Mouse (Mus musculus) thymus, adult 2 months (tissue): ENCODE measurements at regions not wholly inside any gene's neighbourhood (a gene's known extent, or its start where the extent isn't known, plus 50 kb on each side); places are given as distances from the start of the nearest gene placed in this dataset.

ENCODE experiments used
- DNase-seq: peaks from one replicate; pipeline ENCODE4 v3.0.0; 2021
- H3K27ac ChIP-seq: fragments of 200-500 bp; 2 replicates; pipeline ENCODE4 v1.5.1; 2012; ENCODE audit warnings: low read length, control low read depth; ENCODE audit not compliant: control insufficient read depth, insufficient read depth
- H3K27me3 ChIP-seq: fragments of 200-500 bp; 2 replicates; pipeline ENCODE4 v1.6.1; 2012; ENCODE audit warnings: mild to moderate bottlenecking, low read length, moderate library complexity, mixed read lengths; ENCODE audit not compliant: control insufficient read depth, insufficient read depth
- H3K36me3 ChIP-seq: fragments of 200-500 bp; 2 replicates; pipeline ENCODE4 v1.6.1; 2012; ENCODE audit warnings: mild to moderate bottlenecking, low read length, moderate library complexity; ENCODE audit not compliant: control insufficient read depth, insufficient read depth
- H3K4me1 ChIP-seq: fragments of 200-500 bp; replicated peaks from 2 replicates; pipeline ENCODE4 v1.6.1; 2012; ENCODE audit warnings: low read length; ENCODE audit not compliant: control insufficient read depth, insufficient read depth
- H3K4me3 ChIP-seq: fragments of 200-500 bp; 2 replicates; pipeline ENCODE4 v1.5.1; 2012; ENCODE audit warnings: mild to moderate bottlenecking, low read length, control low read depth, moderate library complexity; ENCODE audit not compliant: control insufficient read depth, insufficient read depth
- CTCF ChIP-seq: fragments of 200-500 bp; IDR thresholded peaks from 2 replicates; pipeline ENCODE4 v1.5.1; 2012; ENCODE audit warnings: mild to moderate bottlenecking, control low read depth, low read length, moderate library complexity, borderline replicate concordance; ENCODE audit not compliant: control insufficient read depth, poor library complexity, insufficient read depth; ENCODE audit errors: extremely low read depth
- POLR2A ChIP-seq: fragments of 200-500 bp; IDR thresholded peaks from 2 replicates; pipeline ENCODE4 v1.6.1; 2012; ENCODE audit warnings: mild to moderate bottlenecking, low read length, control low read depth, moderate library complexity; ENCODE audit not compliant: control insufficient read depth, poor library complexity, insufficient read depth; ENCODE audit errors: extremely low read depth
- WGBS: fragments of 180-500 bp; shearing (Covaris S2); methylation state at CpG from one replicate; pipeline ENCODE4 v1.1.7; 2018; 5-methylcytosine and 5-hydroxymethylcytosine counted together

- WGBS, result 87% methylated on average over 2 of the region's 2 CpGs
- TF ChIP-seq CTCF, result no peak
- no peak for TF ChIP-seq POLR2A
- H3K4me3 ChIP-seq, result no peak overlapping the region
- no peaks in the 10 kb centered on the region for H3K27me3 ChIP-seq
- no peak overlapping the region for H3K27ac ChIP-seq
- DNase-seq, result no peak
- no peaks in the 10 kb centered on the region for H3K4me1 ChIP-seq
- H3K36me3 ChIP-seq, result no peaks in the 10 kb centered on the region
These were observed 96.8 kb upstream of the Pfn2 start for GRCm38 (mm10) chr3:57944698-57945097.

DNA sequence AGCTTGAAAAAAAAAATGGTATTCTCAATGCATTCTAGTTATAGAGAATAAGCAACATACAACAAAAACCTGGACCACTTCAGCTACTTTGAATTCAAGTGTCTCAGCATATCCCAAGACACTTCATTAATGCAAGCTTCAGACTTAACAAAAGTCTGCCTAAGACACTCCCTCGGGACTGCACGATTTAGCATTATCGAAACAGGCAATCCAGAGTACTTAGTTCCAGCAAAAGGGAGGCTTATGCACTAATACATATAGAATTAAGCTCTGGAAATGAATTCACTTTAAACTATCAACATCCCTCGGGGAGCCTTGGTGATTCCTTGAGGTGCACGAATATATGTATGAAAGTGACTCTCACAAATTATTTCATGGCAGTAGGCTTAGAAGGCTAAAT lies 97.9 kb upstream of the Pfn2 start:
- Histone ChIP-seq H3K4me3 (no peak overlapping the region), H3K27ac (no peak overlapping the region), H3K36me3 (no peaks in the 10 kb centered on the region), H3K27me3 (no peaks in the 10 kb centered on the region), H3K4me1 (no peaks in the 10 kb centered on the region)
- WGBS, result 94% methylated on average over 5 of the region's 5 CpGs
- TF ChIP-seq CTCF (no peak), POLR2A (no peak)
- no peak for DNase-seq

GRCm38 (mm10) chr3:57947331-57947730 lies 99.5 kb upstream of the Pfn2 start:
- 90% methylated on average over 2 of the region's 2 CpGs for WGBS
- Histone ChIP-seq H3K36me3 (no peaks in the 10 kb centered on the region), H3K27me3 (no peaks in the 10 kb centered on the region), H3K4me3 (no peak overlapping the region), H3K27ac (no peak overlapping the region), H3K4me1 (no peaks in the 10 kb centered on the region)
- TF ChIP-seq POLR2A (no peak), CTCF (no peak)
- no peak for DNase-seq

DNA sequence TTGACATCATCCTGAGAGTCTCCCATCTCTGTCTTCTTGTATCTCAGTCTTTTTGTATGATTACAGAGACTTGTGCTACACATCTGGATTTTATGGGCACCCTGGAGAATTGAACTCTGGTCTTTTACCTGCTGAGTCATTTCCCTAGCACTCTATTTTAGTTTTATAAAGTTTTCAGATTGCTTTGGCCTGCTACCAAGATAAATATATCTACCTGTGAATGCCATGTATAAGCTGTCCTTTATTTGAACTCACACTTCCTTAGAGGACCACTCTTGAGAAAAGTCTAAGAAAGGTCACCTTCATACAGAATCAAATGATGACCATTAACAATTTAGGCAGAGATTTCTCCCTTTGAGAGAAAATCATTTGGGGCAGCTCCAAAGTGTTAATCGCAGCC lies 100.8 kb upstream of the Pfn2 start:
- Histone ChIP-seq H3K27me3 (no peaks in the 10 kb centered on the region), H3K4me3 (no peak overlapping the region), H3K4me1 (no peaks in the 10 kb centered on the region), H3K27ac (no peak overlapping the region), H3K36me3 (no peaks in the 10 kb centered on the region)
- no peak for TF ChIP-seq CTCF
- no peak for TF ChIP-seq POLR2A
- WGBS, result 94% methylated on average over 1 of the region's 1 CpGs
- DNase-seq, result no peak

DNA sequence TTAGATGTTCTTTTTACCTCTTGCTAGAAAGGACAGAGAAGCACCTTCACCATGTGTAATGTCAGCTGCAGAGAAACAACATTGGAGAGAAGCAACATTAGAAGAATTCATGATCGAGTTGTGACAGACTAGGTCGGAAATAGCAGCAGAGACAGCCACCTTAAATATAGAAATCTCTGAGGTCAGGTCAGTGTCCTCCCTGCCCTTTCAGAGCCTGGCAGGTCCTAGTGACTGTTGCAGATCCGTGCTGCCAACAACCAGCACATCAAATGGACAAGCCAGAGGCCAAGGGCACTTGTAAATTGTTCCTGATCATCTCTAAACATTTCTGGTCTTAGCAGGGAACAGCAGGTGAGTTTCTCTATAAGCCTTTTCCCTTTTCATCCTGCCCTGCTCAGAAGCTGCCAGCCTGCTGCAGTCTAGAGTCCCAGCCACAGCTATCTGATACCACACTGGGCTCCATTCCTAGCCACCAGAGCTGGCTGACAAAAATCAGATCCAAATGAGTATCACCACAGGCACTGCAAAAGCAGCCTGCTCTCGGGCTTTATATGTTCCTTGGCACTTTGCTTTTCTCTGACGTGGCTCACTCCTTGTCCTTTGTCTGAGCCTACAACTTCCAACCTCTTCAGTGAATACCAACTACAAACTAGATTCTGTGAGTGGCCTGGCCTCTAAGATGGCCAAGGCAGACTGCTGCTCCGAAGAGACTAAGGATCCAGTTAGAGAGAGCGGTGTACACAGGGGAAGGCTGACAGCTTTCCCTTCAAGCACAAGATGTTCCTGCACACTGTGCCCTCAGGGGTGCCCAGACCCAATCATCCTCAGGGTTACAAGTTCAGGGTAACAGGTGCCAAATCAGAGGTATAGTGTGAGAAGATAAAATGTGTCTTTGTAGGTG lies 102.8 kb upstream of the Pfn2 start:
- TF ChIP-seq CTCF, result no peak
- TF ChIP-seq POLR2A, result no peak
- 84% methylated on average over 7 of the region's 7 CpGs for WGBS
- Histone ChIP-seq H3K4me3 (no peak overlapping the region), H3K27me3 (no peaks in the 10 kb centered on the region), H3K4me1 (no peaks in the 10 kb centered on the region), H3K36me3 (no peaks in the 10 kb centered on the region), H3K27ac (no peak overlapping the region)
- DNase-seq, result no peak

GRCm38 (mm10) chr3:57951438-57951837 lies 103.6 kb upstream of the Pfn2 start:
- Histone ChIP-seq H3K27me3 (no peaks in the 10 kb centered on the region), H3K4me1 (no peaks in the 10 kb centered on the region), H3K36me3 (no peaks in the 10 kb centered on the region), H3K27ac (no peak overlapping the region), H3K4me3 (no peak overlapping the region)
- DNase-seq, result no peak
- 71% methylated on average over 5 of the region's 5 CpGs for WGBS
- TF ChIP-seq CTCF (no peak), POLR2A (no peak)
